Mouse (Mus musculus) c-Kit-positive CD71-positive TER-119-positive erythroid progenitor cells, embryonic 14.5 days (primary cell): Measurements from ENCODE around the gene Dhdh.

Experiments
- DNase-seq: peaks from one replicate; pipeline ENCODE4 v3.0.0-alpha.2; 2013; ENCODE audit warnings: low spot score

Dhdh gene

GRCm38 (mm10) chr7:45451344-45451982, 37.1 kb downstream of the Dhdh start:
- peak; percentile 89 for DNase-seq

GRCm38 (mm10) chr7:45449974-45450373, 38.6 kb downstream of the Dhdh start:
- DNase-seq, result no peak

GRCm38 (mm10) chr7:45447325-45447990, 41.1 kb downstream of the Dhdh start:
- no peak for DNase-seq

- DNase-seq, result no peak
Measured at GRCm38 (mm10) chr7:45446589-45446988, 42.0 kb downstream of the Dhdh start.

GRCm38 (mm10) chr7:45443526-45444420, 44.8 kb downstream of the Dhdh start:
- no peak for DNase-seq

- DNase-seq, result no peak
Measured at GRCm38 (mm10) chr7:45437521-45438276, 50.9 kb downstream of the Dhdh start, which contains the start of gene Ruvbl2. TSS of gene Ruvbl2 (minus strand) at chr7:45438096.

- no peak for DNase-seq
Measured at GRCm38 (mm10) chr7:45437046-45437445, 51.6 kb downstream of the Dhdh start.

GRCm38 (mm10) chr7:45436444-45436843, 52.2 kb downstream of the Dhdh start:
- no peak for DNase-seq

- no peak for DNase-seq
Measured at GRCm38 (mm10) chr7:45435038-45435437, 53.6 kb downstream of the Dhdh start.

- peak; percentile 100 for DNase-seq
Measured at GRCm38 (mm10) chr7:45434203-45435015, 54.2 kb downstream of the Dhdh start, which contains the start of gene Gys1. TSS of gene Gys1 (plus strand) at chr7:45434844.

- no peak for DNase-seq
Measured at GRCm38 (mm10) chr7:45433835-45434202, 54.8 kb downstream of the Dhdh start.

- DNase-seq, result no peak
Measured at GRCm38 (mm10) chr7:45426556-45426955, 62.0 kb downstream of the Dhdh start.

- DNase-seq, result no peak
Measured at GRCm38 (mm10) chr7:45421194-45421593, 67.4 kb downstream of the Dhdh start.
